Mouse (Mus musculus) neural tube, embryonic 14.5 days (tissue): ENCODE results near the gene Odf3l1. TPM values are rescaled to one million over a fixed set of nuclear protein-coding genes. Genes with fewer than 3 reads are reported as not detected.

Source experiments
- ATAC-seq: fragments of 200-750 bp; cut with Nextera tagmentation; 2 replicates; pipeline ENCODE4 v1.8.0; 2017; ENCODE audit warnings: low read depth, mild to moderate bottlenecking, moderate TSS enrichment, moderate library complexity
- H3K27ac ChIP-seq: fragments of 300-500 bp; sonication (generic); 2 replicates; pipeline ENCODE4 v1.5.1; 2014; ENCODE audit warnings: low read depth, mild to moderate bottlenecking, control low read depth, low read length, moderate library complexity, mixed read lengths
- H3K27me3 ChIP-seq: fragments of 300-500 bp; sonication (generic); 2 replicates; pipeline ENCODE4 v1.6.1; 2014; ENCODE audit warnings: low read length; ENCODE audit not compliant: control insufficient read depth, insufficient read depth
- H3K36me3 ChIP-seq: fragments of 300-500 bp; sonication (generic); 2 replicates; pipeline ENCODE4 v1.6.1; 2014; ENCODE audit warnings: low read length, mixed read lengths; ENCODE audit not compliant: control insufficient read depth, insufficient read depth
- H3K4me1 ChIP-seq: fragments of 300-500 bp; sonication (generic); 2 replicates; pipeline ENCODE4 v1.6.1; 2014; ENCODE audit warnings: low read length; ENCODE audit not compliant: control insufficient read depth, insufficient read depth
- H3K4me2 ChIP-seq: fragments of 300-500 bp; sonication (generic); 2 replicates; pipeline ENCODE4 v1.6.1; 2014; ENCODE audit warnings: mild to moderate bottlenecking, low read depth, low read length, control low read depth
- H3K4me3 ChIP-seq: fragments of 300-500 bp; sonication (generic); 2 replicates; pipeline ENCODE4 v1.5.1; 2014; ENCODE audit warnings: low read depth, low read length, control low read depth, mixed read lengths
- H3K9ac ChIP-seq: fragments of 300-500 bp; sonication (generic); replicated peaks from 2 replicates; pipeline ENCODE4 v1.6.1; 2014; ENCODE audit warnings: low read depth, mild to moderate bottlenecking, control low read depth, low read length, mixed read lengths
- H3K9me3 ChIP-seq: fragments of 300-500 bp; sonication (generic); 2 replicates; pipeline ENCODE4 v1.6.1; 2016; ENCODE audit warnings: low read length; ENCODE audit not compliant: control insufficient read depth
- WGBS: fragments of 180-500 bp; shearing (Covaris S2); extraction: QIAGEN DNeasy Blood & Tissue Kit; methylation state at CpG from one replicate; pipeline ENCODE4 v1.1.7; 2014; 5-methylcytosine and 5-hydroxymethylcytosine counted together
- polyA plus RNA-seq: library from polyadenylated mRNA; unstranded; fragments of >200 nt; fragmentation: Nextera tagmentation; extraction: Ambion mirVana; gene quantifications from 2 replicates; pipeline ENCODE4 v1.2.1, GENCODE M21; 2014

The Odf3l1 gene
- polyA plus RNA-seq, 1 experiment from 2014 or later, result 0.32 TPM

GRCm38 (mm10) chr9:56876784-56877183 is 12.3 kb upstream of the Odf3l1 start:
- peak; percentile 55; the same call in 1 of the 2 replicates for ATAC-seq
- Histone ChIP-seq H3K9me3 (no peaks in the 10 kb centered on the region), H3K36me3 (no peaks in the 10 kb centered on the region), H3K27ac (peak overlapping the region; percentile 40; the same call in 1 of the 2 replicates), H3K27me3 (no peaks in the 10 kb centered on the region), H3K9ac (no peak overlapping the region), H3K4me3 (no peak overlapping the region), H3K4me1 (peaks cover 5% of the 10 kb centered on the region; the same call in 1 of the 2 replicates), H3K4me2 (no peak overlapping the region)
- WGBS, result 38% methylated on average over 9 of the region's 9 CpGs

GRCm38 (mm10) chr9:56873097-56873496 is 8.6 kb upstream of the Odf3l1 start:
- H3K9me3 ChIP-seq, result no peaks in the 10 kb centered on the region
- H3K27me3 ChIP-seq, result no peaks in the 10 kb centered on the region
- H3K9ac ChIP-seq, result no peak overlapping the region
- peaks cover 15% of the 10 kb centered on the region; the same call in 1 of the 2 replicates for H3K4me1 ChIP-seq
- ATAC-seq, result no peak
- WGBS, result 81% methylated on average over 1 of the region's 1 CpGs
- no peak overlapping the region for H3K4me3 ChIP-seq
- H3K27ac ChIP-seq, result no peak overlapping the region
- no peak overlapping the region for H3K4me2 ChIP-seq
- no peaks in the 10 kb centered on the region for H3K36me3 ChIP-seq

GRCm38 (mm10) chr9:56872105-56872903 is 7.8 kb upstream of the Odf3l1 start:
- H3K27ac ChIP-seq, result no peak overlapping the region
- H3K4me3 ChIP-seq, result no peak overlapping the region
- ATAC-seq, result no peak
- no peak overlapping the region for H3K4me2 ChIP-seq
- H3K36me3 ChIP-seq, result no peaks in the 10 kb centered on the region
- peaks cover 15% of the 10 kb centered on the region; the same call in 1 of the 2 replicates for H3K4me1 ChIP-seq
- 83% methylated on average over 5 of the region's 5 CpGs for WGBS
- H3K27me3 ChIP-seq, result no peaks in the 10 kb centered on the region
- no peaks in the 10 kb centered on the region for H3K9me3 ChIP-seq
- H3K9ac ChIP-seq, result no peak overlapping the region

DNA sequence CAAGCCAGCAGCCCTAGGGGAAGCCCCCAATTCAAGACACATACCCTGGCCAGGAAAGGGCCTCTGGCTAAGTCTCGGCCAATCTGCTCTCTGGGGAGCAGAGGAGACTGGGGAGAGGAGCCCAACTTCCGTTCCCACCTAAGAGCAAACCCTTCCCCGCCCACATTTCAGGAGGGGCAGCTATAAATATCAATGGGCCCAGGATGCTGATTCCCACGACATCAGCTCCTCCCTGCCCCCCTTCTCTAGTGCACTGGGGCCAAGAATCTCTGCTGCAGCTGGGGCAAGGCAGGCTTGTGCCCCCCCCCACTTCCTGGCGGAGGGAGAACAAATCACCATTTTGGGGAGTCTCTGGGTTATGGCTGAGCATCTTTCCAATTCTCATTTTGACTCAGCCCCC is 6.7 kb upstream of the Odf3l1 start:
- no peaks in the 10 kb centered on the region for H3K36me3 ChIP-seq
- H3K4me3 ChIP-seq, result no peak overlapping the region
- ATAC-seq, result no peak
- no peak overlapping the region for H3K4me2 ChIP-seq
- H3K9me3 ChIP-seq, result no peaks in the 10 kb centered on the region
- H3K9ac ChIP-seq, result no peak overlapping the region
- WGBS, result 27% methylated on average over 5 of the region's 5 CpGs
- H3K4me1 ChIP-seq, result peaks cover 9% of the 10 kb centered on the region; the same call in 1 of the 2 replicates
- no peak overlapping the region for H3K27ac ChIP-seq
- H3K27me3 ChIP-seq, result no peaks in the 10 kb centered on the region

DNA sequence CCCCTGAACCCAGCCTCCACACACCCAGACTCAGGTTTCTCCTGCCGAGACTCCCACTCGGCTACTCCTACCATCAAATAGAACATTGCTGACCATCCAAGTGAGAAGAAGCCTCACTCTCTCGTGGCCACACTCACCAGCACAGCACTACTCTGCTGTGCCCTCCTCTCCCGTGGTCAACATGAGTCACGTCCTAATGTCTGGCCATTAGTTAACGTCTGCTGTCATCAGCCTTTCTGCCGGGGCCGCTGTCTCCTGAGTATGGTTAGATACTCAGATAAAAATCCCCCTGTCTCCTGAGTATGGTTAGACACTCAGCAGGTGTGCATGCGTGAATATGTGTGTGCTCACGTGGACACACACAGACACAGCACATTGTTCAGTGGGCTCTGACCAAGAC is 6.3 kb upstream of the Odf3l1 start:
- 57% methylated on average over 10 of the region's 10 CpGs for WGBS
- H3K9me3 ChIP-seq, result no peaks in the 10 kb centered on the region
- no peak overlapping the region for H3K27ac ChIP-seq
- no peak overlapping the region for H3K9ac ChIP-seq
- ATAC-seq, result no peak
- H3K4me1 ChIP-seq, result peaks cover 9% of the 10 kb centered on the region; the same call in 1 of the 2 replicates
- H3K4me2 ChIP-seq, result no peak overlapping the region
- no peak overlapping the region for H3K4me3 ChIP-seq
- no peaks in the 10 kb centered on the region; the same call in 1 of the 2 replicates for H3K27me3 ChIP-seq
- no peaks in the 10 kb centered on the region for H3K36me3 ChIP-seq

GRCm38 (mm10) chr9:56869552-56869951 is 5.1 kb upstream of the Odf3l1 start:
- Histone ChIP-seq H3K9ac (no peak overlapping the region), H3K27ac (no peak overlapping the region), H3K4me1 (peaks cover 9% of the 10 kb centered on the region; the same call in 1 of the 2 replicates), H3K9me3 (no peaks in the 10 kb centered on the region), H3K27me3 (no peaks in the 10 kb centered on the region; the same call in 1 of the 2 replicates), H3K36me3 (no peaks in the 10 kb centered on the region), H3K4me2 (no peak overlapping the region), H3K4me3 (no peak overlapping the region)
- whole genome bisulfite sequencing, result 88% methylated on average over 13 of the region's 13 CpGs
- no peak for ATAC-seq

GRCm38 (mm10) chr9:56868292-56868691 is 3.8 kb upstream of the Odf3l1 start:
- H3K9ac ChIP-seq, result no peak overlapping the region
- 47% methylated on average over 6 of the region's 6 CpGs for WGBS

DNA sequence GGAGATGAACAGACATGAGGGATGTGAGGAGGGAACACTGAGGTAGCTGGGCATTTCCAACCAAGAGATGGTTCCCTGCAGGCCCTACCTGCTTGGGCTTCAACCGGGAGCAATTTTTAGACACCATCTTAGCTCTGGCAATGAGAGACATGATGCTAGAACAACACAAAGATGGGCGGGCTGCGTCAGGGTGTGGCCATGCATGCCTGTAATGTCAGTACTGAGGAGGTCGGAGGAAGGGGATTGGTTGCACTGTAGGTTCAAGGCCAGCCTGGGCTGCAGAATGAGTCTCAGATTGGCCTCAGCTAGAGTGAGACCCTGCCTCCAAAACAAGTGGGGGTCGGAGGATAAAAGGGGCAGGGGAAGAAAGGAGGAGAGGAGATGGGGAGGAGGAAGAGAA is 2.0 kb upstream of the Odf3l1 start:
- no peak overlapping the region for H3K27ac ChIP-seq
- H3K36me3 ChIP-seq, result no peaks in the 10 kb centered on the region
- 79% methylated on average over 5 of the region's 5 CpGs for WGBS
- H3K9ac ChIP-seq, result no peak overlapping the region
- ATAC-seq, result no peak
- no peak overlapping the region for H3K4me3 ChIP-seq
- peaks cover 9% of the 10 kb centered on the region; the same call in 1 of the 2 replicates for H3K4me1 ChIP-seq
- H3K4me2 ChIP-seq, result no peak overlapping the region
- H3K9me3 ChIP-seq, result no peaks in the 10 kb centered on the region
- H3K27me3 ChIP-seq, result peaks cover 5% of the 10 kb centered on the region

More at GRCm38 (mm10) chr9:56868292-56868691, 3.8 kb upstream of the Odf3l1 start:
- Histone ChIP-seq H3K36me3 (no peaks in the 10 kb centered on the region), H3K4me2 (no peak overlapping the region), H3K4me3 (no peak overlapping the region), H3K4me1 (peaks cover 9% of the 10 kb centered on the region; the same call in 1 of the 2 replicates), H3K27ac (peak overlapping the region; percentile 23; the same call in 1 of the 2 replicates), H3K27me3 (peaks cover 5% of the 10 kb centered on the region), H3K9me3 (no peaks in the 10 kb centered on the region)
- peak; percentile 91 for ATAC-seq

DNA sequence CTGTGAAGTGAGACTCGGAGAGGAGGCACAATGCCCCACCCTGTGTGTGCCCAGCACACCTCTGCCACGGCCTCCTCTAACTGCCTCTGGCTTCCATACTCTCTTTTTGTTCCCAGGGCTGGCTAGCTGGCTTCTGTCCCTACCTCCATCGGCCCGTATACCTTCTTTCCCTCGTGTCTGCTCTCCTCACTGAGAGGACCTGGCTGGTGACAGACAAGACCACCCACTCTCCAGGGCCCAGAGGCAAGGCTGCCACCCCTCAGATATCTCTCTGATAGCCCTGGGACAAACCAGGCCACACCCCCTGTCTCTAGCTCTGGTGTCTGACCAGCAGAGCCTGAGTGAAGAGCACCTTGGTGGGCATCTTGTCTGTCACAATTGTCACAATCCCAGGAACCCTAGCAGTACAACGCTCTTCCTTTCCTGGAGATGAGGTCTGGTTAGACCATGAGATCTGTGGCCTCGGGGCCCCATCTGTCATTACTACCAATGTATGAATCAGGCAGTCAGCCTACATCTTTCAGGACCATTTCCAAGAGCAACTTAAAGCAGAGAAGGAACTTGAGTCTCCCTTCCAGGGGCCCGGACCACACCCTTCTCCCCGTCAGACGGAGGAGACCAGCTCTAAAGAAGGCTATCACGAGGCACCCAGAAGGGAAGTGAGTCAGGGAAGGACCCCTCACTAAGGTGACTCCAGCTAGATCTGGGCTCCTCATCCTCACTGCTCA is 1.4 kb upstream of the Odf3l1 start:
- Histone ChIP-seq H3K36me3 (no peaks in the 10 kb centered on the region), H3K27ac (no peak overlapping the region), H3K4me3 (peak overlapping the region; percentile 4; the same call in 1 of the 2 replicates), H3K4me2 (peak overlapping the region; percentile 30), H3K4me1 (peaks cover 6% of the 10 kb centered on the region; the same call in 1 of the 2 replicates), H3K9ac (no peak overlapping the region), H3K27me3 (peaks cover 5% of the 10 kb centered on the region), H3K9me3 (no peaks in the 10 kb centered on the region)
- 70% methylated on average over 11 of the region's 11 CpGs for WGBS
- ATAC-seq, result no peak
